Mouse (Mus musculus): ENCODE results near the gene Gja10. TPM values are rescaled to one million over a fixed set of nuclear protein-coding genes. Genes with fewer than 3 reads are reported as not detected.
A peak's percentile ranks its signal among the peaks of the same experiment; 100 is the strongest.

Gene Gja10
- not detected in 2 replicates for polyA plus RNA-seq (2015; fragmentation: Nextera tagmentation; extraction: Ambion mirVana)

DNA sequence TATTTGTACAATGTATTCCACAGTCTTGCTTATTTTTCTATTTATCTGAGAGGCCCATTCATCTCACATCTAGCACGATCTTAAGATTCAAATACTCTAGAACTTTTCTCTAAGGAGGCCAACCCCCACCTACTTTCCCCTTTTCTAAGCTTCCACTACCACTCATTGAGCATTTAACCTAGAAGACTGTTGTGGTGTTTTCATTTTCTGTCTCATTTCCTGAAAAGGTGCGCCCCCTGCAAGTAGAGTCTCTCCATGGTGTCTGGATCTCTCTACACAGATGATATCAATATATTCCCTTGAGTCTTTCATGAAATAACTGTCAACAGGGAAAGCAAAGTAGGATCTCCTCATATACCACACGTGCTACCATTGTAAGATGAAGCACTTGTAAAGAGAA, at the start of gene Gja10:
TSS of gene Gja10 (minus strand) at position 101 of the 400 bp plus-strand sequence.
- Histone ChIP-seq H3K27ac (ENCODE audit: low read length) (no peak within 1 kb of the TSS), H3K4me3 (replicated peaks; ENCODE audit: low read length) (no peak within 1 kb of the TSS), H3K4me2 (ENCODE audit: low read depth, low read length) (no peak within 1 kb of the TSS), H3K9ac (ENCODE audit: low read length) (no peak within 1 kb of the TSS), H3K36me3 (ENCODE audit: control insufficient read depth, insufficient read depth, low read length) (no peaks in the 10 kb centered on the region), H3K9me3 (replicated peaks; ENCODE audit: control insufficient read depth, low read length) (no peaks in the 10 kb centered on the region), H3K27me3 (ENCODE audit: control insufficient read depth, insufficient read depth, low read length) (no peaks in the 10 kb centered on the region), H3K4me1 (ENCODE audit: control insufficient read depth, insufficient read depth, low read length) (no peaks in the 10 kb centered on the region)
- WGBS = 70% methylated on average over 3 of the region's 3 CpGs
- no peak for ATAC-seq (ENCODE audit: insufficient read depth, low FRiP score)

DNA sequence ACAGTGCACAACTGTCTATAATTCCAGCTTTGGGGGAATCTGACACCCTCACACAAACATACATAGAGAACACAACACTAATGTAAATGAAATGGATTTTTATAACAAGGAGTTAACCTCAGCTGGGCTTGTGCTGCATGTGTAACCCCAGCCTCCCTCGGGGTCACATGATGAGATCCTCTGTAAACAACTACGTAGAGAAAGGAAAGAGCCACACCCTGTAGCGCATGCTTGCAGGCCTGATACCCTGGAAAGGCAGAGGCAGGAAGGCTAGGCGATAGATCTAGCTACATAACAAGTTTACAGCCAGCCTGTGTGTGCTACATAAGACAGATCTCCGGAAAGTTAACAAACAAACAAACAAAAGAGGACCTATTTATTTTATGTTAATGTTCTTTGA, 49.1 kb upstream of the Gja10 start:
- H3K9me3 ChIP-seq (replicated peaks; ENCODE audit: control insufficient read depth, low read length) = no peaks in the 10 kb centered on the region
- no peak overlapping the region for H3K9ac ChIP-seq (ENCODE audit: low read length)
- no peaks in the 10 kb centered on the region for H3K4me1 ChIP-seq (ENCODE audit: control insufficient read depth, insufficient read depth, low read length)
- no peaks in the 10 kb centered on the region for H3K27me3 ChIP-seq (ENCODE audit: control insufficient read depth, insufficient read depth, low read length)
- H3K36me3 ChIP-seq (ENCODE audit: control insufficient read depth, insufficient read depth, low read length) = 0 out of 2 replicates have a peak, but pooled peaks cover 7% of the 10 kb centered on the region
- WGBS = 61% methylated on average over 5 of the region's 5 CpGs
- no peak for ATAC-seq (ENCODE audit: insufficient read depth, low FRiP score)
- H3K4me2 ChIP-seq (ENCODE audit: low read depth, low read length) = no peak overlapping the region
- no peak overlapping the region for H3K27ac ChIP-seq (ENCODE audit: low read length)
- no peak overlapping the region for H3K4me3 ChIP-seq (replicated peaks; ENCODE audit: low read length)

DNA sequence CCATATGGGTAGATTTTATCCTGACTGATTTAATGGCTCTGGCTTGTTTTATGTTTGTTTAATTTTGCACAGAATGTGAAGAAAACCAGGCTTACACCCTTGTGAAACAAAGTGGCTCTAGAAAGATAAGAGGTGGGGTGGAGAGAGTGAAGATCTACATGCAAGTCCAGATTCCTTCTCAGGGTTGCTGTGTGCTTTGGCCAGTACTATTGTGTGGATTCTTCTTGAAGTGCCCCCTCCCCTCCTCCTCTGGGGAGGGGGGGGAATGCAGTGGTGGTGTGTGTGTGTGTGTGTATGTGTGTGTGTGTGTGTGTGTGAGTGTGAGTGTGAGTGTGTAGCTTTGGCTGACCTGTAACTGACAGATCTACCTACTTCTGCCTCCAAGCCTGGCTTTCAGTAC, 19.1 kb upstream of the Gja10 start:
- no peak for ATAC-seq (ENCODE audit: insufficient read depth, low FRiP score)
- H3K4me1 ChIP-seq (ENCODE audit: control insufficient read depth, insufficient read depth, low read length) = peaks cover 6% of the 10 kb centered on the region; the same call in 1 of the 2 replicates

DNA sequence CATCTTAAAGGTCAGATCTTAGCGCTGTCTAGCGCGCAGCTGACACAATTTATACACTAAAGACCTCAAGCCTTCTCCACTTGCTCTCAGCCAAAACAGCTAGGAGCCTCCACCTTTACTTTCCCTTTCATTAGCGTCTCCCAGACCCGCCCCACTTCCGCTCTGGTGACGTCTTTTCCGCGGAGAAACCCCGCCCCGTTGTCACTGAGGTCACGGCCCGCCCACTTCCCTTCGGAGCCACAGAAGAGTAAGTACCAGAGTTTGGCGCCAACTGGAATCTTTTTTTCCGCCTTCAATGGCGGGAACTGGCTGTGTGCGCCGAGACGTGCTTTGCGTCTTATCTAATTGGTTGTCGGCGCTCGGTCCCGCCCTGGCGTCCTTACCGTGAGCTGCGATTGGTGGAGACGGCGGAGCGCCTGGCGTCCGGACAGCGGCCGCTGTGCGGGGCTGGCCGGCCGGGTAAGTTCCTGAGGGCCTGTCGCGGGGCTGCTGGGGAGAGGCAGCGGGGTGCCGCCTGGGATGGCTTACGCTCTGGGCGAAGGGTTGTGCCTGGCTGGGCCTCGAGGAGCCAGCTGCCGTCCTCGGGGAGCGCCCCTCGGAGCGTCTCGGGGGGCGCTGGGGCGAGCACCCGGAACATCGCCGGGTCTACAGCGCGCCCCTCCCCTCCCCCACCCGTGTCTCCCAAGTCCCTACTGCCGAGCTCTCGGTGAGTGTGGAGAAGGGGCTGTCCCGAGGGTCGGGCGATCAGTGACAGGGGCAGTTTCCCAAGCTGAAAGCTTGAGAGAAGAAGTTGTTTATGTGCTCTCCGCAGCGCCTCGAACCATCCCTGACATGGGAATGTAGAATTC, 12.7 kb upstream of the Gja10 start, which contains the start of gene Casp8ap2:
TSS of gene Casp8ap2 (plus strand) at position 418 of the 848 bp plus-strand sequence.
- Histone ChIP-seq H3K4me3 (replicated peaks; ENCODE audit: low read length) (peak within 1 kb of the TSS; percentile 79), H3K9me3 (replicated peaks; ENCODE audit: control insufficient read depth, low read length) (no peaks in the 10 kb centered on the region), H3K9ac (ENCODE audit: low read length) (peak within 1 kb of the TSS; percentile 87), H3K27ac (ENCODE audit: low read length) (peak within 1 kb of the TSS; percentile 87), H3K4me1 (ENCODE audit: control insufficient read depth, insufficient read depth, low read length) (peaks cover 6% of the 10 kb centered on the region; the same call in 1 of the 2 replicates), H3K4me2 (ENCODE audit: low read depth, low read length) (peak within 1 kb of the TSS; percentile 62), H3K36me3 (ENCODE audit: control insufficient read depth, insufficient read depth, low read length) (no peaks in the 10 kb centered on the region), H3K27me3 (ENCODE audit: control insufficient read depth, insufficient read depth, low read length) (no peaks in the 10 kb centered on the region)
- 0% methylated on average over 66 of the region's 67 CpGs for WGBS
- peak; percentile 99 for ATAC-seq (ENCODE audit: insufficient read depth, low FRiP score)

More for the DNA sequence above, 19.1 kb upstream of the Gja10 start:
- Histone ChIP-seq H3K4me2 (ENCODE audit: low read depth, low read length) (no peak overlapping the region), H3K27ac (ENCODE audit: low read length) (no peak overlapping the region), H3K27me3 (ENCODE audit: control insufficient read depth, insufficient read depth, low read length) (no peaks in the 10 kb centered on the region), H3K4me3 (replicated peaks; ENCODE audit: low read length) (no peak overlapping the region), H3K9me3 (replicated peaks; ENCODE audit: control insufficient read depth, low read length) (no peaks in the 10 kb centered on the region), H3K9ac (ENCODE audit: low read length) (no peak overlapping the region), H3K36me3 (ENCODE audit: control insufficient read depth, insufficient read depth, low read length) (no peaks in the 10 kb centered on the region)

DNA sequence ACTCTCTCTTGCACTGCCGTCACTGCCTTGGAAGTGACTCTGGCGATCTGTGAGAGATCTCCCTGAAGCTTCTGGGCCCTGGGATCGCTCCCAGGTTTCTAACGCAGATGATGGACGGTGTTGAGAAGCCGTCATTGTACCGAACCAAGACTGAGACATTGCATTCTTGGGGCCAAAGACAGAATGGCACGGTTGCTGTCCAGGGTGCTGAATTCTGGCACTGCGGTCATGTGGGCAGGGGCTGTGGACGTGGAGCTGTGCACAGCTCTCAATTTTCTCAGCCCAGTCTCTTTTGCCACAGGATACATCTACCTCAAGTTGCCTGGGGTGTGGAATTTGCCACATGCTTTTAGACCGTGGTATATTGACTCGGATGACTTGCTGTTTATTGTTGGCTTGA, 1.4 kb downstream of the Gja10 start:
- Histone ChIP-seq H3K4me3 (replicated peaks; ENCODE audit: low read length) (no peak overlapping the region), H3K9me3 (replicated peaks; ENCODE audit: control insufficient read depth, low read length) (no peaks in the 10 kb centered on the region), H3K9ac (ENCODE audit: low read length) (no peak overlapping the region), H3K27ac (ENCODE audit: low read length) (no peak overlapping the region), H3K27me3 (ENCODE audit: control insufficient read depth, insufficient read depth, low read length) (no peaks in the 10 kb centered on the region), H3K4me2 (ENCODE audit: low read depth, low read length) (no peak overlapping the region), H3K4me1 (ENCODE audit: control insufficient read depth, insufficient read depth, low read length) (no peaks in the 10 kb centered on the region), H3K36me3 (ENCODE audit: control insufficient read depth, insufficient read depth, low read length) (no peaks in the 10 kb centered on the region)
- no peak for ATAC-seq (ENCODE audit: insufficient read depth, low FRiP score)
- 22% methylated on average over 12 of the region's 12 CpGs for WGBS

DNA sequence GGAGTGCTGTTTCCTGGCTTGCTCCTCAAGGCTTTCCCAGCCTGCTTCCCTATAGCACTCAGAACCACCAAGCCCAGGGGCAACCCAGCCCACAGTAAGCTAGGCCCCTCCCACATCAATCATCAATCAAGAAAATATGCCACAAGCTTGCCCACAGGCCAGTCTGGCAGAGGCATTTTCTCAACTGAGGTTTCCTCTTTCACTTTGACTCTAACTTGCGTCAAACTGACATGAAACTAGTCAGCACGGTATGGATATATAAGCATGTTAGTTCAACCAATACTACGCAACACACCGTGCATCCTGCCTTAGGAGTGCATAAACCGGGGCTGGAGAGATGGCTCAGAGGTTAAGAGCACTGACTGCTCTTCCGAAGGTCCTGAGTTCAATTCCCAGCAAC, 14.3 kb downstream of the Gja10 start:
- no peak for ATAC-seq (ENCODE audit: insufficient read depth, low FRiP score)
- no peak overlapping the region for H3K4me3 ChIP-seq (replicated peaks; ENCODE audit: low read length)
- H3K4me2 ChIP-seq (ENCODE audit: low read depth, low read length) = no peak overlapping the region
- no peaks in the 10 kb centered on the region for H3K36me3 ChIP-seq (ENCODE audit: control insufficient read depth, insufficient read depth, low read length)
- no peak overlapping the region for H3K9ac ChIP-seq (ENCODE audit: low read length)
- no peaks in the 10 kb centered on the region for H3K27me3 ChIP-seq (ENCODE audit: control insufficient read depth, insufficient read depth, low read length)
- WGBS = 78% methylated on average over 6 of the region's 6 CpGs
- H3K27ac ChIP-seq (ENCODE audit: low read length) = no peak overlapping the region
- H3K9me3 ChIP-seq (replicated peaks; ENCODE audit: control insufficient read depth, low read length) = no peaks in the 10 kb centered on the region
- no peaks in the 10 kb centered on the region for H3K4me1 ChIP-seq (ENCODE audit: control insufficient read depth, insufficient read depth, low read length)

DNA sequence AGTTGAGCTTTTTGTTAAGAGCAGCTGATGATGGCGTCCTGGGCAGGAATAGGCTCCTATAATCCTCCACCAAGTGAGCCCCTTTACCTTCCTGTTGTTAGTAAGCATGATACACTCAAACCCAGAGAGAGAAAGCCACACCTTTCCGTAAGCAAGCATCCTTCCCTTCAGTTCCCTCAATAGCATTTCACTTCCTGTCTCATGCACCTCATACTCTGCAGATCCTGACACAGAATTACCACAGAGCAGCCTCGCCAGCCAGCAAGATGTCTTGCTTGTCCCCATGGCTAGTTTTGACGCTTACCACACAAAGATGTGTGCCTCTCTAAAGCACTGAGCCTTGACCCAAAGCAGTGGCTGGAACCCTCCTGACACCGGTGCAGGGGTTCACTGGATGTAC, 15.0 kb downstream of the Gja10 start:
- no peaks in the 10 kb centered on the region for H3K27me3 ChIP-seq (ENCODE audit: control insufficient read depth, insufficient read depth, low read length)
- no peak overlapping the region for H3K4me2 ChIP-seq (ENCODE audit: low read depth, low read length)
- no peak overlapping the region for H3K4me3 ChIP-seq (replicated peaks; ENCODE audit: low read length)
- H3K4me1 ChIP-seq (ENCODE audit: control insufficient read depth, insufficient read depth, low read length) = no peaks in the 10 kb centered on the region
- no peaks in the 10 kb centered on the region for H3K36me3 ChIP-seq (ENCODE audit: control insufficient read depth, insufficient read depth, low read length)
- H3K9ac ChIP-seq (ENCODE audit: low read length) = no peak overlapping the region
- no peak for ATAC-seq (ENCODE audit: insufficient read depth, low FRiP score)
- WGBS = 82% methylated on average over 5 of the region's 5 CpGs
- H3K9me3 ChIP-seq (replicated peaks; ENCODE audit: control insufficient read depth, low read length) = no peaks in the 10 kb centered on the region
- no peak overlapping the region for H3K27ac ChIP-seq (ENCODE audit: low read length)

DNA sequence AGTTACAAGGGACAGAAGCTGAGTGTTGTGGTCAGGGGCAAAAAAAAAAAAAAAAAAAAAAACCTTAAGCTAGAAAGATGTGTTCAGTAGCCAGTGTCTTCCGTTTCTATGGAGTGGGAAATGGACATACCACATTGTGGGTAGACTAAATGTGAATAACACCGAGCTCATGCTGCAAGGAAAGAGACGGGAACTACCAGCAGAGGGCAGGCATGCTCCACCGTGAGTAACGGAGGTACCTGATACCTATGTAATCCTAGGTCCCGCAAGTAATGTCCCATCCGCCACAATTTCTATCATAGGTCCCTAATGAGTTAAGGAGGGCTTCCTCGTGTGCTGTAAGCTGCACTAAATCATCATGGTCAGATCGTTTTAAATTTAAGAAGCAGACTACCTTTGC, 16.0 kb downstream of the Gja10 start:
- ATAC-seq (ENCODE audit: insufficient read depth, low FRiP score) = no peak
- H3K36me3 ChIP-seq (ENCODE audit: control insufficient read depth, insufficient read depth, low read length) = no peaks in the 10 kb centered on the region
- WGBS = 10% methylated on average over 9 of the region's 9 CpGs

DNA sequence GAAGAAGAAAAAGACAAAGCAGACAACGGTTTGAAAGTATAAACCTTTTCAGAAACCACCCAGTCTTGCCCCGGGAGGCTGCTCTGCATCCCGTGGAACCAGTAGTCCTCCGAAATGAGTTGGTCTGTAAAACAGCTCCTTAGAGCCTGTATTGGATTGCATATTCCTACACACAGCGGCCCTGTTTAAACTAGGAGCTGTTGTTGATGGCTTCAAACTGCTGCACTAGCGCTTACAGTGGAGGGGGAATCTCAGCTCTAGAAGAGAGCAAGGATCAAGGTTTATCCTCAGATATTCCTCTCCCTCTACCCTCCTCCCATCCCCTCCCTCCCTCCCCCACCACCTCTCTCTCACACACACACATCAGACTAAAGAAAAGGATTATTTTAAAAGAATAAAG, 18.4 kb downstream of the Gja10 start:
- 61% methylated on average over 6 of the region's 6 CpGs for WGBS
- Histone ChIP-seq H3K9ac (ENCODE audit: low read length) (no peak overlapping the region), H3K27ac (ENCODE audit: low read length) (no peak overlapping the region), H3K27me3 (ENCODE audit: control insufficient read depth, insufficient read depth, low read length) (no peaks in the 10 kb centered on the region), H3K9me3 (replicated peaks; ENCODE audit: control insufficient read depth, low read length) (no peaks in the 10 kb centered on the region), H3K4me2 (ENCODE audit: low read depth, low read length) (no peak overlapping the region), H3K36me3 (ENCODE audit: control insufficient read depth, insufficient read depth, low read length) (no peaks in the 10 kb centered on the region), H3K4me3 (replicated peaks; ENCODE audit: low read length) (no peak overlapping the region), H3K4me1 (ENCODE audit: control insufficient read depth, insufficient read depth, low read length) (no peaks in the 10 kb centered on the region)
- no peak for ATAC-seq (ENCODE audit: insufficient read depth, low FRiP score)

More for the DNA sequence above, 16.0 kb downstream of the Gja10 start:
- Histone ChIP-seq H3K4me3 (replicated peaks; ENCODE audit: low read length) (no peak overlapping the region), H3K9me3 (replicated peaks; ENCODE audit: control insufficient read depth, low read length) (no peaks in the 10 kb centered on the region), H3K27ac (ENCODE audit: low read length) (no peak overlapping the region), H3K4me2 (ENCODE audit: low read depth, low read length) (no peak overlapping the region), H3K9ac (ENCODE audit: low read length) (no peak overlapping the region), H3K4me1 (ENCODE audit: control insufficient read depth, insufficient read depth, low read length) (no peaks in the 10 kb centered on the region), H3K27me3 (ENCODE audit: control insufficient read depth, insufficient read depth, low read length) (no peaks in the 10 kb centered on the region)

All from stomach, embryonic 16.5 days (tissue).